Mouse (Mus musculus): ENCODE measurements around the gene Smg8.

DNA sequence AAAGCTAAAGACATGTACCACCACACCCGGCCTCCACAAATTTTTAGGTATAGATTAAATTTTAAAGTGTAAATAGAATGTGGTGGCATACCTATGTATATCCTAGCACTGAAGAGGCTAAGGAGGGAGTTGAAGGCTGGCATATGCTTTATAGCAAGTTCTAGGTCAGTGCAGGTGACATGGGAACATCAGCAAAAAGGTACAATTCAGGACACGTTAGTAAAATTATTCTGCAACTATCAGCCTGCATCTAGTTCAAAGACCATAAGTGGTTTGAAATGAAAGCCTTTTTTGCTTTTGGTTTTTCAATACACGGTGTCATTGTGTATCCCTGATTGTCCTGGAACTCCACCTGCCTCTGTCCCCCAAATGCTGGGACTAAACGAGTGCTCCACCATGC, 39.0 kb upstream of the Smg8 start:
- TF ChIP-seq CTCF (IDR thresholded peaks at IDR 0.05; ENCODE audit: low read depth, low read length), result no peak
- no peak for TF ChIP-seq GATA1 (IDR thresholded peaks at IDR 0.05; ENCODE audit: borderline replicate concordance, low read length)
- no peak for TF ChIP-seq POLR2AphosphoS5 (IDR thresholded peaks at IDR 0.05; ENCODE audit: insufficient replicate concordance, low read depth, low read length)

Measured in G1E (cell line).